Mouse (Mus musculus): Measurements from ENCODE around the gene Fiz1. TPM values are rescaled to one million over a fixed set of nuclear protein-coding genes. Genes with fewer than 3 reads are reported as not detected.

The Fiz1 gene
- 11.0 and 12.0 TPM in 2 replicates for polyA plus RNA-seq (2012; rRNA removed)

GRCm38 (mm10) chr7:5014251-5015117 lies at the start of gene Fiz1, which contains the start of gene Zfp524:
Gene Fiz1 (minus strand): TSS chr7:5014697.
Gene Zfp524 (plus strand): TSS chr7:5014415.

DNA sequence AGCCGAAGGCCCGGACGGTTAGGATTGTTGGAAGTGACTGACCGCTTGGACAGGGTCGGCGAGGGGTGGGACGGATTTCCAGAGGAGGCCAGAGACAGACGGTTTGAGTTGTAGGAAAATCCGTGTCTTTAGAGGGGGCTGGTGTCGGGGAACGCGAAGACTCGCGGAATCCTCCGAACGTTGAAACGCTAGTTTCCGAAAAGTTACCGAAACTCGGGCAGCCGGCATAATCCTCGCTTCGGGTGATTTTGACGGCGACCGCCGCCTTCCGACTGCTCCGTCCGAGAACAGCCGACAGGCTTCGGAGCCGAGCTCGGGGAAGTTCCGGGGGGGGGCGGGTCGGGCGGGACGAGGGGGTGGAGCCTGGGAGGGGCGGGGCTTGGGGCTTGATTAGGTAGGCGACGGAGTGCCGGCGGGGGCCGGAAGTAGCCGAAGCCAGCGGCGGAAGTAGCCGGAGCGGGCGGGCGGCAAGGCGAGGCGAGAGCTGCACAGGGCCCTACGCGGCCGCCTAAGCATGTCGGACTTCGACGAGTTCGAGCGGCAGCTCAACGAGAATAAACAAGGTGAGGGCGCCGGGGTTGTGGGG lies 47.4 kb upstream of the Fiz1 start, which contains the start of gene U2af2:
TSS of gene U2af2 (plus strand) at position 370 of the 586 bp plus-strand sequence.

GRCm38 (mm10) chr7:5051193-5052192 lies 37.0 kb upstream of the Fiz1 start, which contains the start of gene Zfp580:
Gene Zfp580 (plus strand): TSS chr7:5051538.

GRCm38 (mm10) chr7:5038109-5038732 lies 23.7 kb upstream of the Fiz1 start, which contains the start of gene Zfp784:
Gene Zfp784 (minus strand): TSS chr7:5038446.

GRCm38 (mm10) chr7:5033818-5034217 lies 19.3 kb upstream of the Fiz1 start, which contains the start of gene 4632433K11Rik:
Gene 4632433K11Rik (plus strand): TSS chr7:5034118.

GRCm38 (mm10) chr7:5020000-5020681 lies 5.6 kb upstream of the Fiz1 start, which contains the start of the genes Zfp865 and Ccdc106:
Gene Zfp865 (plus strand): TSS chr7:5020376.
Gene Ccdc106 (plus strand): TSS chr7:5020553.

DNA sequence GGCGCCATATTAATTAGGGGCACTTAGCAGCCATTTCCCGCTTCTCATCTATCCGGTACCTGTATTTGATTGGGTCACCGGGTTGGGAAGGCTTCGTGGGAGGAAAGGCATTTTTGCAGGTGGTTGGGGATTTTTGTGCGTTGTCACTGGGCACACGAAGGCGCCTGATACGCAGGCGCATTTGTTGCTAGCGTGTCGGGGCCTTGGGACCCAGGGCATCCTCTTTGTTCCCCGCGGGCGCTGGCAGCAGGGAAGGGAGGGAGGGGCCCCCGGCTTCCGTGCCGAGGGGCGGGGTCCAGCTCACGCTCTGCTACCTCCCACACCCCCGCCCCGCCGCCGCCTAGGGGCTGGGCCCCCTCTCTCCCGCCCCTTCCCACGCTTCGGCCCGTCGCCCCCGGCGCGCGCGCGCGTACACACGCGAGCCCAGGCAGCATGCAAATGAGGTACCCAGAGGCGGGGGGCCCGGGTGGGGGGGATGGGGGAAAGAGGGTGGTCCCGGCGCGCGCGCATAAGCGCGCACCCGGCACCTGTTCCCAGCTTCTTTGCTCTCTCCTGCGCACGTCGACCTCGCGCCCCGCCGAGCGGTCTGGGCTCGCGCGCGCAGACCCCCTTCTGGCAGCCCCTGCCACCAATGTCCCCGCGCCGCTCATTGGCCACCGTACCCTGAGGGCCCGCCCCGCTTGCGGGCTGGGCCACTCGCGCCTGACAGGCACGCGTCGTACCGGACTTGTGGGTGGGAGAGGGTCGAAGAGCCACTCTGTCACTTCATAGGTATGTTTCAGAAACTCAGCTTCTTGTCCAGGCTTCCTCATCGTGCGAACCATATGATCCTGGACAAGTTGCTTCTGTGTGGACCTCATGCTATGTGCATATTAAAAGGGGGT lies 863 bp upstream of the Fiz1 start, which contains the start of gene Gm44973:
TSS of gene Gm44973 (plus strand) at position 379 of the 884 bp plus-strand sequence.

DNA sequence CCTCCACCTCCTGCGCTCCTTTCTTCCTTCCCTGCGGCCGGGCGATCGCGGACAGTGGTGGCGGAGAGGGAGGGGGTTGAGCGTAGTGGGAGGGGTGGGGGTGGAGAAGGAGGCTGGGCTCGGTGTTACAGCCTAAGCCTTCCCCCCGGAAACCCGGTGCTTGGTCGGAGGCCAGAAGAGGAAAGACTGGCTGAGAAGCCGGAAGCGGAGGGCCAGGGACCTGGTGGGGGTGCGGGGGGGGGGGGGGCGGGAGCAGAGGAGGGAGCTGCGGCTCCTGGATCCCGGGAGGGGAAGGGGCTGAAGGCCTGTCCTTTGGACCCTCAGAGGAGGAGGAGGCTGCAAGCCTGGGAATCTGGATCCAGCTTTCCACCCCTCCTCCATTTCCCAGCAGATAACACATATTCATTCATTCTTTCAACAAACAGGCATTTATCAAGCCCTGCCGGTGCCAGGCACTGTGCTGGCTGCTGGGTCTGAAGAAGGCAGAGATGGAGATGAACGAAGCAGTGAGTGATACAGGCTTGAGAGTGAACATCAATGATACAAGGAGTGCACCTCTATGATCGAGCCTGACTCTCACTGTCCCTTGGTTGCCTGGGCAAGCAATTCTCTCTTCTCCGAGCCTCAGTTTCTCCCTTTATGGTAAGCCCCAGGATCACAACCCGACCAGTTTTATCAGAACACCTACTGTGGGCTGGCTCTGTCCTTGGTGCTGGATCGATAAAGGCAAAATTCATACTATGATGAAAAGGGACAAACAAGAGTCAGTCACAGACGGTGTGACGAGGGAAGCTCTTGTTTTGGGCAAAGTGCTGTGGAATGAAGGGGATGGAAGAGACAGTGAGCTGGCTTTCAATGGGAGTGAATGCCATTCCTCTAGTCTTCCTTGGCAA lies 18.2 kb downstream of the Fiz1 start, which contains the start of gene Zfp579:
TSS of gene Zfp579 (minus strand) at position 156 of the 893 bp plus-strand sequence.

GRCm38 (mm10) chr7:4971068-4971467 lies 43.4 kb downstream of the Fiz1 start, which contains the start of gene Sbk3:
Gene Sbk3 (minus strand): TSS chr7:4971168.

GRCm38 (mm10) chr7:4964272-4964671 lies 50.2 kb downstream of the Fiz1 start, which contains the start of gene Sbk2:
Gene Sbk2 (minus strand): TSS chr7:4964406.

Other genes starting within 250 kb of the Fiz1 start
- gene Fam71e2, start 243.4 kb downstream of the Fiz1 start, polyA plus RNA-seq (2012; rRNA removed) = not detected in 2 replicates
- gene Il11, start 231.8 kb downstream of the Fiz1 start, polyA plus RNA-seq (2012; rRNA removed) = 0.02 TPM in 2 replicates
- not detected in 2 replicates for gene Tmem190, start 231.8 kb downstream of the Fiz1 start, polyA plus RNA-seq (2012; rRNA removed)
- 6.5 and 7.0 TPM in 2 replicates for gene Tmem238, start 225.0 kb downstream of the Fiz1 start, polyA plus RNA-seq (2012; rRNA removed)
- gene Rpl28, start 221.8 kb downstream of the Fiz1 start, polyA plus RNA-seq (2012; rRNA removed) = 272 and 305 TPM in 2 replicates
- 224 and 291 TPM in 2 replicates for gene Ube2s, start 202.1 kb downstream of the Fiz1 start, polyA plus RNA-seq (2012; rRNA removed)
- gene Shisa7, start 170.0 kb downstream of the Fiz1 start, polyA plus RNA-seq (2012; rRNA removed) = 0.01 and 0.02 TPM in 2 replicates
- 1.9 and 2.1 TPM in 2 replicates for gene Isoc2b, start 144.4 kb downstream of the Fiz1 start, polyA plus RNA-seq (2012; rRNA removed)
- gene Isoc2a, start 137.5 kb downstream of the Fiz1 start, polyA plus RNA-seq (2012; rRNA removed) = 5.9 and 6.6 TPM in 2 replicates
- gene Gm36210, start 108.2 kb downstream of the Fiz1 start, polyA plus RNA-seq (2012; rRNA removed) = 0.07 and 0.08 TPM in 2 replicates
- gene Zfp628, start 99.5 kb downstream of the Fiz1 start, polyA plus RNA-seq (2012; rRNA removed) = 2.6 and 2.8 TPM in 2 replicates
- gene Nat14, start 92.7 kb downstream of the Fiz1 start, polyA plus RNA-seq (2012; rRNA removed) = 0.36 and 0.53 TPM in 2 replicates
- 0.08 and 0.35 TPM in 2 replicates for gene Ssc5d, start 88.9 kb downstream of the Fiz1 start, polyA plus RNA-seq (2012; rRNA removed)
- not detected in 2 replicates for gene Sbk2, start 50.3 kb downstream of the Fiz1 start, polyA plus RNA-seq (2012; rRNA removed)
- gene Sbk3, start 43.5 kb downstream of the Fiz1 start, polyA plus RNA-seq (2012; rRNA removed) = 0.02 TPM in 1 of 2 replicates, not detected in the other
- 6.4 and 7.8 TPM in 2 replicates for gene Zfp579, start 18.5 kb downstream of the Fiz1 start, polyA plus RNA-seq (2012; rRNA removed)
- 8.2 and 9.0 TPM in 2 replicates for gene Zfp524, start 282 bp downstream of the Fiz1 start, polyA plus RNA-seq (2012; rRNA removed)
- 0.05 and 0.06 TPM in 2 replicates for gene Gm44973, start 799 bp upstream of the Fiz1 start, polyA plus RNA-seq (2012; rRNA removed)
- gene Zfp865, start 5.7 kb upstream of the Fiz1 start, polyA plus RNA-seq (2012; rRNA removed) = 4.9 and 5.9 TPM in 2 replicates
- 0.42 and 0.45 TPM in 2 replicates for gene Ccdc106, start 5.9 kb upstream of the Fiz1 start, polyA plus RNA-seq (2012; rRNA removed)
- gene 4632433K11Rik, start 19.4 kb upstream of the Fiz1 start, polyA plus RNA-seq (2012; rRNA removed) = not detected in 2 replicates
- 0.83 and 1.1 TPM in 2 replicates for gene Zfp784, start 23.7 kb upstream of the Fiz1 start, polyA plus RNA-seq (2012; rRNA removed)
- 1.2 and 1.3 TPM in 2 replicates for gene Zfp580, start 36.8 kb upstream of the Fiz1 start, polyA plus RNA-seq (2012; rRNA removed)
- 130 and 139 TPM in 2 replicates for gene U2af2, start 47.4 kb upstream of the Fiz1 start, polyA plus RNA-seq (2012; rRNA removed)
- gene Epn1, start 65.5 kb upstream of the Fiz1 start, polyA plus RNA-seq (2012; rRNA removed) = 45.0 and 54.7 TPM in 2 replicates
- not detected in 2 replicates for gene Rfpl4, start 102.3 kb upstream of the Fiz1 start, polyA plus RNA-seq (2012; rRNA removed)
- 0.14 and 0.20 TPM in 2 replicates for gene Rasl2-9, start 111.3 kb upstream of the Fiz1 start, polyA plus RNA-seq (2012; rRNA removed)
- gene Vmn1r55, start 135.0 kb upstream of the Fiz1 start, polyA plus RNA-seq (2012; rRNA removed) = not detected in 2 replicates
- not detected in 2 replicates for gene Vmn1r56, start 182.1 kb upstream of the Fiz1 start, polyA plus RNA-seq (2012; rRNA removed)
- gene Vmn1r57, start 203.8 kb upstream of the Fiz1 start, polyA plus RNA-seq (2012; rRNA removed) = not detected in 2 replicates

All from liver, embryonic 14 days (tissue).